Mouse (Mus musculus): ENCODE results near the gene Rfx2. TPM values are rescaled to one million over a fixed set of nuclear protein-coding genes. Genes with fewer than 3 reads are reported as not detected.
A peak's percentile ranks its signal among the peaks of the same experiment; 100 is the strongest.

Gene Rfx2
- polyA plus RNA-seq, 1 experiment from 2014 or later: 6.7 TPM

- Histone ChIP-seq H3K36me3 (ENCODE audit: control insufficient read depth, insufficient read depth, low read length) (peaks cover 33% of the 10 kb centered on the region), H3K9ac (replicated peaks; ENCODE audit: low read depth, low read length) (no peak overlapping the region), H3K27me3 (ENCODE audit: control insufficient read depth, insufficient read depth, low read length) (no peaks in the 10 kb centered on the region), H3K4me3 (ENCODE audit: low read depth, low read length) (no peak overlapping the region), H3K9me3 (ENCODE audit: control insufficient read depth, low read depth, low read length) (no peaks in the 10 kb centered on the region), H3K4me1 (ENCODE audit: control insufficient read depth, insufficient read depth, low read length) (peaks cover 8% of the 10 kb centered on the region; the same call in 1 of the 2 replicates), H3K27ac (ENCODE audit: low read length) (no peak overlapping the region), H3K4me2 (replicated peaks; ENCODE audit: low read depth, low read length) (no peak overlapping the region)
- WGBS: 93% methylated on average over 29 of the region's 29 CpGs
- ATAC-seq (ENCODE audit: insufficient number of reproducible peaks, insufficient read depth, low FRiP score, low read depth): no peak
Measured at GRCm38 (mm10) chr17:56767531-56768135, 63.2 kb downstream of the Rfx2 start.

- WGBS: 96% methylated on average over 27 of the region's 27 CpGs
- ATAC-seq (ENCODE audit: insufficient number of reproducible peaks, insufficient read depth, low FRiP score, low read depth): no peak
- Histone ChIP-seq H3K9me3 (ENCODE audit: control insufficient read depth, low read depth, low read length) (no peaks in the 10 kb centered on the region), H3K4me3 (ENCODE audit: low read depth, low read length) (no peak overlapping the region), H3K4me1 (ENCODE audit: control insufficient read depth, insufficient read depth, low read length) (peaks cover 13% of the 10 kb centered on the region; the same call in 1 of the 2 replicates), H3K27ac (ENCODE audit: low read length) (no peak overlapping the region), H3K4me2 (replicated peaks; ENCODE audit: low read depth, low read length) (no peak overlapping the region), H3K36me3 (ENCODE audit: control insufficient read depth, insufficient read depth, low read length) (peaks cover 33% of the 10 kb centered on the region), H3K9ac (replicated peaks; ENCODE audit: low read depth, low read length) (no peak overlapping the region), H3K27me3 (ENCODE audit: control insufficient read depth, insufficient read depth, low read length) (no peaks in the 10 kb centered on the region)
Measured at GRCm38 (mm10) chr17:56766631-56767405, 64.0 kb downstream of the Rfx2 start.

GRCm38 (mm10) chr17:56765431-56765830 lies 65.4 kb downstream of the Rfx2 start:
- 53% methylated on average over 12 of the region's 12 CpGs for WGBS
- Histone ChIP-seq H3K36me3 (ENCODE audit: control insufficient read depth, insufficient read depth, low read length) (peaks cover 30% of the 10 kb centered on the region), H3K9me3 (ENCODE audit: control insufficient read depth, low read depth, low read length) (no peaks in the 10 kb centered on the region), H3K4me2 (replicated peaks; ENCODE audit: low read depth, low read length) (peak overlapping the region; percentile 48), H3K4me1 (ENCODE audit: control insufficient read depth, insufficient read depth, low read length) (peaks cover 13% of the 10 kb centered on the region; the same call in 1 of the 2 replicates), H3K4me3 (ENCODE audit: low read depth, low read length) (peak overlapping the region; percentile 60), H3K9ac (replicated peaks; ENCODE audit: low read depth, low read length) (0 out of 2 replicates have a peak overlapping the region, but pooled peaks have one; percentile 55), H3K27ac (ENCODE audit: low read length) (no peak overlapping the region; the same call in 1 of the 2 replicates), H3K27me3 (ENCODE audit: control insufficient read depth, insufficient read depth, low read length) (no peaks in the 10 kb centered on the region)
- no peak for ATAC-seq (ENCODE audit: insufficient number of reproducible peaks, insufficient read depth, low FRiP score, low read depth)

- no peaks in the 10 kb centered on the region for H3K9me3 ChIP-seq (ENCODE audit: control insufficient read depth, low read depth, low read length)
- ATAC-seq (ENCODE audit: insufficient number of reproducible peaks, insufficient read depth, low FRiP score, low read depth): peak; percentile 74
- 2% methylated on average over 56 of the region's 58 CpGs for WGBS
Measured at GRCm38 (mm10) chr17:56764474-56765354, 66.1 kb downstream of the Rfx2 start, which contains the start of gene Dus3l. Gene Dus3l (plus strand): TSS chr17:56764757.

GRCm38 (mm10) chr17:56763741-56764250 lies 67.0 kb downstream of the Rfx2 start:
- Histone ChIP-seq H3K9ac (replicated peaks; ENCODE audit: low read depth, low read length) (no peak overlapping the region), H3K9me3 (ENCODE audit: control insufficient read depth, low read depth, low read length) (no peaks in the 10 kb centered on the region), H3K27ac (ENCODE audit: low read length) (no peak overlapping the region), H3K27me3 (ENCODE audit: control insufficient read depth, insufficient read depth, low read length) (no peaks in the 10 kb centered on the region), H3K4me3 (ENCODE audit: low read depth, low read length) (peak overlapping the region; percentile 60; the same call in 1 of the 2 replicates), H3K36me3 (ENCODE audit: control insufficient read depth, insufficient read depth, low read length) (peaks cover 17% of the 10 kb centered on the region), H3K4me1 (ENCODE audit: control insufficient read depth, insufficient read depth, low read length) (peaks cover 13% of the 10 kb centered on the region; the same call in 1 of the 2 replicates), H3K4me2 (replicated peaks; ENCODE audit: low read depth, low read length) (peak overlapping the region; percentile 31)
- WGBS: 76% methylated on average over 8 of the region's 8 CpGs
- ATAC-seq (ENCODE audit: insufficient number of reproducible peaks, insufficient read depth, low FRiP score, low read depth): no peak

More at GRCm38 (mm10) chr17:56764474-56765354, 66.1 kb downstream of the Rfx2 start, which contains the start of gene Dus3l:
- Histone ChIP-seq H3K4me1 (ENCODE audit: control insufficient read depth, insufficient read depth, low read length) (peaks cover 13% of the 10 kb centered on the region; the same call in 1 of the 2 replicates), H3K4me3 (ENCODE audit: low read depth, low read length) (peak within 1 kb of the TSS; percentile 60), H3K4me2 (replicated peaks; ENCODE audit: low read depth, low read length) (peak within 1 kb of the TSS; percentile 48), H3K27ac (ENCODE audit: low read length) (peak within 1 kb of the TSS; percentile 89), H3K36me3 (ENCODE audit: control insufficient read depth, insufficient read depth, low read length) (peaks cover 23% of the 10 kb centered on the region), H3K27me3 (ENCODE audit: control insufficient read depth, insufficient read depth, low read length) (no peaks in the 10 kb centered on the region), H3K9ac (replicated peaks; ENCODE audit: low read depth, low read length) (peak within 1 kb of the TSS; percentile 55)

GRCm38 (mm10) chr17:56762769-56763731 lies 67.8 kb downstream of the Rfx2 start:
- Histone ChIP-seq H3K9ac (replicated peaks; ENCODE audit: low read depth, low read length) (no peak overlapping the region; the same call in 1 of the 2 replicates), H3K4me1 (ENCODE audit: control insufficient read depth, insufficient read depth, low read length) (peaks cover 13% of the 10 kb centered on the region; the same call in 1 of the 2 replicates), H3K36me3 (ENCODE audit: control insufficient read depth, insufficient read depth, low read length) (peaks cover 14% of the 10 kb centered on the region), H3K9me3 (ENCODE audit: control insufficient read depth, low read depth, low read length) (no peaks in the 10 kb centered on the region), H3K27ac (ENCODE audit: low read length) (peak overlapping the region; percentile 81; the same call in 1 of the 2 replicates), H3K4me2 (replicated peaks; ENCODE audit: low read depth, low read length) (no peak overlapping the region), H3K4me3 (ENCODE audit: low read depth, low read length) (no peak overlapping the region), H3K27me3 (ENCODE audit: control insufficient read depth, insufficient read depth, low read length) (no peaks in the 10 kb centered on the region)
- no peak for ATAC-seq (ENCODE audit: insufficient number of reproducible peaks, insufficient read depth, low FRiP score, low read depth)
- WGBS: 45% methylated on average over 27 of the region's 27 CpGs

- ATAC-seq (ENCODE audit: insufficient number of reproducible peaks, insufficient read depth, low FRiP score, low read depth): peak; percentile 55
- peak overlapping the region; percentile 36; the same call in 1 of the 2 replicates for H3K9ac ChIP-seq (replicated peaks; ENCODE audit: low read depth, low read length)
- H3K4me2 ChIP-seq (replicated peaks; ENCODE audit: low read depth, low read length): peak overlapping the region; percentile 71
- no peaks in the 10 kb centered on the region for H3K27me3 ChIP-seq (ENCODE audit: control insufficient read depth, insufficient read depth, low read length)
- H3K9me3 ChIP-seq (ENCODE audit: control insufficient read depth, low read depth, low read length): no peaks in the 10 kb centered on the region
- peaks cover 18% of the 10 kb centered on the region; the same call in 1 of the 2 replicates for H3K4me1 ChIP-seq (ENCODE audit: control insufficient read depth, insufficient read depth, low read length)
- H3K36me3 ChIP-seq (ENCODE audit: control insufficient read depth, insufficient read depth, low read length): peaks cover 6% of the 10 kb centered on the region; the same call in 1 of the 2 replicates
- 0% methylated on average over 28 of the region's 28 CpGs for WGBS
- peak overlapping the region; percentile 81 for H3K27ac ChIP-seq (ENCODE audit: low read length)
- peak overlapping the region; percentile 37 for H3K4me3 ChIP-seq (ENCODE audit: low read depth, low read length)
Measured at GRCm38 (mm10) chr17:56761991-56762410, 68.8 kb downstream of the Rfx2 start.
